Mouse (Mus musculus): ENCODE measurements at regions not wholly inside any gene's neighbourhood (a gene's known extent, or its start where the extent isn't known, plus 50 kb on each side); places are given as distances from the start of the nearest gene placed in this dataset.
"Not testable (repeated sequence)": the region's sequence is repeated elsewhere in the genome, so short reads cannot be mapped to it uniquely, and the experiment has no call there.

- Histone ChIP-seq H3K9me3 (no peaks in the 10 kb centered on the region), H3K36me3 (replicated peaks; ENCODE audit: low read length) (no peaks in the 10 kb centered on the region), H3K4me1 (no peaks in the 10 kb centered on the region), H3K4me3 (replicated peaks) (no peak overlapping the region), H3K27me3 (replicated peaks) (no peaks in the 10 kb centered on the region)
- TF ChIP-seq FLI1 (IDR thresholded peaks at IDR 0.05; ENCODE audit: low read length) (no peak), GATA1 (IDR thresholded peaks at IDR 0.05; ENCODE audit: borderline replicate concordance, low read length) (no peak)
Measured at GRCm38 (mm10) chr14:46575414-46575813, 184.9 kb upstream of the Cdkn3 start.

DNA sequence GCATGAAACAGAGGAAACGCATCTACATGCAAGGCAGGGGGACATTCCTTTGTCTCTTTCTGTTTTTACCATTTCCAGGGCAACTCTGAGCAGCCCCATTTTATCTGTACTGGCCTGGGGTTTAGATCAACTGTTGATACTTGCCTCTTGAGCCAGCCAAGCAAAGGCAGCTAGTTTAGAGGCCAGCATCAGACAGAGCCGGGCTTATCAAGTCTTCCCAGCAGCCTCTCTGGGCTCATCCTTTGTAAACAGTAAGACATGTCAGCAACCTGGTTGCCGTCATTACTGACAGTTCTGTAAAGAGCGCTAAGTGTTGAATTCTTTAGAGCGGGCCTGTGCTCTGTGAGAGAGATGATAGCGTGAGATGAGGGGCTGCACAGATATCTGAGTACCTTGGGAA lies 182.9 kb upstream of the Bmp4 start:
- H3K9me3 ChIP-seq, result no peaks in the 10 kb centered on the region
- no peak for TF ChIP-seq FLI1 (IDR thresholded peaks at IDR 0.05; ENCODE audit: low read length)
- no peak for TF ChIP-seq GATA1 (IDR thresholded peaks at IDR 0.05; ENCODE audit: borderline replicate concordance, low read length)
- no peak overlapping the region for H3K4me3 ChIP-seq (replicated peaks)
- no peaks in the 10 kb centered on the region for H3K4me1 ChIP-seq
- no peaks in the 10 kb centered on the region for H3K36me3 ChIP-seq (replicated peaks; ENCODE audit: low read length)
- no peaks in the 10 kb centered on the region for H3K27me3 ChIP-seq (replicated peaks)

- not testable (repeated sequence) for H3K4me1 ChIP-seq; H3K4me3 ChIP-seq (replicated peaks); H3K9me3 ChIP-seq; H3K27me3 ChIP-seq (replicated peaks); H3K36me3 ChIP-seq (replicated peaks; ENCODE audit: low read length)
Measured at GRCm38 (mm10) chr14:46572972-46573371, 182.5 kb upstream of the Bmp4 start.

GRCm38 (mm10) chr14:46571841-46572240 lies 181.4 kb upstream of the Bmp4 start:
- Histone ChIP-seq H3K36me3 (replicated peaks; ENCODE audit: low read length) (no peaks in the 10 kb centered on the region), H3K9me3 (no peaks in the 10 kb centered on the region), H3K4me1 (no peaks in the 10 kb centered on the region), H3K4me3 (replicated peaks) (no peak overlapping the region), H3K27me3 (replicated peaks) (no peaks in the 10 kb centered on the region)
- TF ChIP-seq GATA1 (IDR thresholded peaks at IDR 0.05; ENCODE audit: borderline replicate concordance, low read length), result no peak
- no peak for TF ChIP-seq FLI1 (IDR thresholded peaks at IDR 0.05; ENCODE audit: low read length)

GRCm38 (mm10) chr14:46569273-46569672 lies 178.8 kb upstream of the Bmp4 start:
- no peak overlapping the region for H3K4me3 ChIP-seq (replicated peaks)
- TF ChIP-seq FLI1 (IDR thresholded peaks at IDR 0.05; ENCODE audit: low read length) (no peak), GATA1 (IDR thresholded peaks at IDR 0.05; ENCODE audit: borderline replicate concordance, low read length) (no peak)
- H3K36me3 ChIP-seq (replicated peaks; ENCODE audit: low read length), result no peaks in the 10 kb centered on the region
- no peaks in the 10 kb centered on the region for H3K9me3 ChIP-seq
- H3K4me1 ChIP-seq, result no peaks in the 10 kb centered on the region
- H3K27me3 ChIP-seq (replicated peaks), result no peaks in the 10 kb centered on the region

DNA sequence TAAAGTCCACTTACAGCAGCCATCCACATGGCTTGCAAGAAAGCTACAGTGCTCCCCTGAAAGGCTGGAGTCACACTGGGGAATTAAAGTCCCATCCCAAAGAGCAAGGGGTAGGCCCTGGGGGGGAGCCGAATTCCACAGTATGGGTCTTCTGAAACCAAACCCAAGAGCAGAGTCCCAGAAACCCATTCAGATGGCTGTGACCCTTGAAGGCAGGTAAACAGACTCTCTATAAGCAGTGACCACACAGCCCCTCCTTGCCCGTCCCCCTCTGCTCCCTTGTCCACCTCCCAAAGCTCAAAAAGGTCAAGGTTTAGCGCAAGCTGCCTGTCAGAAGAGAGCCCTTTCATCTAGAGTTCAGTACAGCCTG lies 176.9 kb upstream of the Bmp4 start:
- H3K4me1 ChIP-seq, result no peaks in the 10 kb centered on the region
- TF ChIP-seq GATA1 (IDR thresholded peaks at IDR 0.05; ENCODE audit: borderline replicate concordance, low read length) (no peak), FLI1 (IDR thresholded peaks at IDR 0.05; ENCODE audit: low read length) (no peak)
- no peaks in the 10 kb centered on the region for H3K27me3 ChIP-seq (replicated peaks)
- no peak overlapping the region for H3K4me3 ChIP-seq (replicated peaks)
- H3K36me3 ChIP-seq (replicated peaks; ENCODE audit: low read length), result no peaks in the 10 kb centered on the region
- H3K9me3 ChIP-seq, result no peaks in the 10 kb centered on the region

DNA sequence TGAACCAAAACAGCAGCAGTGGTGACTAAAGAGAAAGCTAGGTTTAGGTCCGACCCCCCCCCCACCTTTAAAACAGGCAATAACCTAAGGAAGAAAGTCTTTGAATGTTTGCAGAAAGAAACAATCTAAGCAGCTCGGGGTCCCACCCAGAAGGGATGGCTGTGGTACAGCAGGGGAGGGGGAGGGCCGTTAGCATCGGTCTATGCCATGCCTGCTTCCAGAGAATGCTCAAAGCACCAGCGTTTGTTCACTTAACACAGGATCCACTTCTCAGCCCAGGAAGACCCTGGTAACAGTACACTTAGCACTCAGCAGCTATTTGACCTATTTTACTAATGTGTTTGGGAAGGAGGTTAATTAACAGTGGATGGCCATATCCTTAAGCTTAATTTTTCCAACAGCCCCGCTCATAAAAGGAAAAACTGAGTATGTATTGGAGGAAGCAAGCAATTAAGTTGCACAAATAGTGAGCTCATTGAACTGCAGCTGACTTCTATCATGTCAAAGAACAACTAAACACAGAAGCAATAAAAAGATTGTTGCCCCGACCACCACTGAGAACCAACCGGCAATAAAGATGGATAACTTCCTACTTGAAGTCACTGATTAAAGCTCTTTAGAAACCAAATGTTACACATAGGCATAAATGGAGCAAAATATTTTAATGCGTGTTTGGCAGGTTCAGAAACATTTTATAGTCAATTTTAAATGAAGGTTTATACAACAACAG lies 176.4 kb upstream of the Bmp4 start:
- Histone ChIP-seq H3K4me1 (no peaks in the 10 kb centered on the region), H3K4me3 (replicated peaks) (no peak overlapping the region), H3K36me3 (replicated peaks; ENCODE audit: low read length) (no peaks in the 10 kb centered on the region), H3K9me3 (no peaks in the 10 kb centered on the region), H3K27me3 (replicated peaks) (no peaks in the 10 kb centered on the region)
- no peak for TF ChIP-seq FLI1 (IDR thresholded peaks at IDR 0.05; ENCODE audit: low read length)
- no peak for TF ChIP-seq GATA1 (IDR thresholded peaks at IDR 0.05; ENCODE audit: borderline replicate concordance, low read length)

DNA sequence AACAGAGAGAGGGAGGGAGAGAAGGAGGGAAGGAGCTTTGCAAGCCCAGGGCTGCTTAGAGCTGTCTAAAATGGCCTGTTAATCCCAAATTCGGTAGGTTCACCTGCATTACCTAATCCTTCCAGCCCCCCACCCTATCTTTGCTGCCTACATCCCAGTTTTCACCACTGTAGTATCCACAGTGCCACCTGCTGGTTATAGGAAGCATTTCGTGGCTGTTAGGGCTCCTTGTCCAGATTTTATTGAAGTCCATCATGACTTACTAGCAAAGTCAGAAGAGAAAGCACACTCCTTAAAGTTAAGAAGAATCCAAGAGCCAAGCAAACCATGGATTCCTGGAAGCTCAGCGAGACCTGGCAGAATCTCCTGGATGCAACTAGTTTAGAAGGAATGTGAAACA lies 174.5 kb upstream of the Bmp4 start:
- Histone ChIP-seq H3K27me3 (replicated peaks) (no peaks in the 10 kb centered on the region), H3K9me3 (no peaks in the 10 kb centered on the region), H3K4me3 (replicated peaks) (no peak overlapping the region), H3K4me1 (no peaks in the 10 kb centered on the region), H3K36me3 (replicated peaks; ENCODE audit: low read length) (no peaks in the 10 kb centered on the region)
- TF ChIP-seq FLI1 (IDR thresholded peaks at IDR 0.05; ENCODE audit: low read length) (no peak), GATA1 (IDR thresholded peaks at IDR 0.05; ENCODE audit: borderline replicate concordance, low read length) (no peak)

DNA sequence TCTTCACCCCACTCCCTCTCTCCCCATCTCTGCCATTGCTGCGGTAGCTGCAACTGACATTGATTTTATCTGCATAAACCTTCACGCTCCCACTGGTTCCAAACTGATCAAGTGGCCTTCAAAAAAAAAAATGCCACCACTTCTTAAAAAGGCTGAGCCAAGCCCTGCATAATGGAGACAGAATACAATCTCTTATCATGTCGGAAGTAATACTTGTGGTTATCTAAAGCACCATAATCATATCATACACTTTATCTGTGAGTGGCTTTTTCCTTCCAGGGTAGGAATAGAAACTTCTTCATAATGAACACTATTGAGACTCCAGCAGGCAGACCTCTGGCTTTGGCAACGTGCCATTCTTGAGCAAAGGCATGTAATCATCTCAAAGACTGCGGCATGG lies 171.5 kb upstream of the Bmp4 start:
- H3K27me3 ChIP-seq (replicated peaks), result no peaks in the 10 kb centered on the region
- H3K36me3 ChIP-seq (replicated peaks; ENCODE audit: low read length), result no peaks in the 10 kb centered on the region
- H3K9me3 ChIP-seq, result 0 out of 2 replicates have a peak, but pooled peaks cover 4% of the 10 kb centered on the region
- TF ChIP-seq FLI1 (IDR thresholded peaks at IDR 0.05; ENCODE audit: low read length) (no peak), GATA1 (IDR thresholded peaks at IDR 0.05; ENCODE audit: borderline replicate concordance, low read length) (no peak)
- H3K4me1 ChIP-seq, result no peaks in the 10 kb centered on the region
- no peak overlapping the region for H3K4me3 ChIP-seq (replicated peaks)

DNA sequence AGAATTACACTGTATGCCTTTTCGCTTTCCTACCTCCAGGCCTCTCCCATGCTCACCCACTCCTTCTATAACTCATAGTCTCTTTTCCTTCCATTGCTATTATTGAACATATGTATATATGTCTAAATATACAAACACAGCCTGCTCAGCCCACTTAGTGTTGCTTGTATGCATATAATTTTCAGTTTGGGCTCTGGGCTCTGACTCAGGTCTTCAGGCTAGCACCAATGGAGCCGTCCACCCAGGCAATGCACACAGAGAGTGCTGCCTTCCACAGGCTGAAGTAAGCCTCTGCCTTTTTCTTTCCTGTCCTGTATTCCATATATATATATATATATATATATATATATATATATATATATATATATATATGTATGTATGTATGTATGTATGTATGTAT lies 162.8 kb upstream of the Bmp4 start:
- Histone ChIP-seq H3K4me3 (replicated peaks) (no peak overlapping the region), H3K4me1 (no peaks in the 10 kb centered on the region), H3K9me3 (0 out of 2 replicates have a peak, but pooled peaks cover 6% of the 10 kb centered on the region), H3K36me3 (replicated peaks; ENCODE audit: low read length) (no peaks in the 10 kb centered on the region), H3K27me3 (replicated peaks) (no peaks in the 10 kb centered on the region)
- TF ChIP-seq GATA1 (IDR thresholded peaks at IDR 0.05; ENCODE audit: borderline replicate concordance, low read length), result no peak
- TF ChIP-seq FLI1 (IDR thresholded peaks at IDR 0.05; ENCODE audit: low read length), result no peak

GRCm38 (mm10) chr14:46546146-46546545 lies 155.7 kb upstream of the Bmp4 start:
- no peak overlapping the region for H3K4me3 ChIP-seq (replicated peaks)
- no peaks in the 10 kb centered on the region for H3K36me3 ChIP-seq (replicated peaks; ENCODE audit: low read length)
- peaks cover 20% of the 10 kb centered on the region for H3K9me3 ChIP-seq
- no peaks in the 10 kb centered on the region for H3K4me1 ChIP-seq
- TF ChIP-seq FLI1 (IDR thresholded peaks at IDR 0.05; ENCODE audit: low read length) (no peak), GATA1 (IDR thresholded peaks at IDR 0.05; ENCODE audit: borderline replicate concordance, low read length) (no peak)
- no peaks in the 10 kb centered on the region for H3K27me3 ChIP-seq (replicated peaks)
